In genomic region chr16:84559569-84560278, GRCm38 (mm10) we compare ENCODE assay signal across 9 mouse cellular contexts. TPM values are rescaled to one million over a fixed set of nuclear protein-coding genes. Genes with fewer than 3 reads are reported as not detected.
DNase-seq lines count a peak whose midpoint lies in the region; ATAC-seq lines count a peak whose summit lies in the region.
"Had no signal": no experiment of that assay in that cellular context is flagged by ENCODE, and none has a peak within 500 bp of the region (broad histone marks: within the 10 kb centered on the region; RNA-seq: fewer than 3 reads in every experiment).

No protein-coding gene starts in this region.

- intact Hi-C loops in gastrocnemius, postnatal 14 days (cut with DNase I; ENCODE audit: low total_unique reads), result loop anchor here (5.0 kb wide), 1 partner anchor 32 kb away; no protein-coding TSS in a partner anchor

- ATAC-seq in heart, embryonic 16.5 days (replicated peaks; ENCODE audit: extremely low read depth, insufficient read depth, low FRiP score), result no peak
- ATAC-seq in forebrain, embryonic 15.5 days (replicated peaks), result 0 out of 2 replicates have a peak, but pooled peaks have one; percentile 18
- no peak for ATAC-seq in neural tube, embryonic 14.5 days (ENCODE audit: low read depth)

- no peaks in the 10 kb centered on the region for H3K4me1 ChIP-seq in heart, embryonic 16.5 days (ENCODE audit: control insufficient read depth, insufficient read depth, low read length)
- peaks cover 10% of the 10 kb centered on the region for H3K4me1 ChIP-seq in forebrain, embryonic 15.5 days
- no peaks in the 10 kb centered on the region for H3K4me1 ChIP-seq in neural tube, embryonic 14.5 days (ENCODE audit: control insufficient read depth, insufficient read depth, low read length)
- H3K4me1 ChIP-seq: liver, embryonic 13.5 days had no signal

- WGBS in heart, embryonic 16.5 days, result 24% methylated on average over 9 of the region's 9 CpGs
- 17% methylated on average over 9 of the region's 9 CpGs for WGBS in forebrain, embryonic 15.5 days
- 34% methylated on average over 9 of the region's 9 CpGs for WGBS in neural tube, embryonic 14.5 days

- no peak for DNase-seq in heart, adult 8-10 months (ENCODE audit: low spot score)
- DNase-seq in A20 (ENCODE audit: low read depth, low spot score) (peak; percentile 33), MEL-GATA-1-ER (ENCODE audit: extremely low read depth, low read depth) (peak; percentile 19)
- DNase-seq in spleen, adult 18-20 months, result no peak
- no peak for DNase-seq in gastrocnemius, postnatal 14 days
- DNase-seq: liver, embryonic 13.5 days had no signal

- H3K27ac ChIP-seq in heart, embryonic 16.5 days (ENCODE audit: low read length), result no peak overlapping the region
- no peak overlapping the region for H3K27ac ChIP-seq in forebrain, embryonic 15.5 days (replicated peaks)
- H3K27ac ChIP-seq in neural tube, embryonic 14.5 days (ENCODE audit: low read depth, low read length), result no peak overlapping the region
- H3K27ac ChIP-seq: liver, embryonic 13.5 days had no signal

- peak overlapping the region; percentile 25; the same call in 1 of the 2 replicates for H3K4me2 ChIP-seq in heart, embryonic 16.5 days (ENCODE audit: low read depth, low read length)
- H3K4me2 ChIP-seq in forebrain, embryonic 15.5 days (replicated peaks), result peak overlapping the region; percentile 35
- H3K4me2 ChIP-seq in neural tube, embryonic 14.5 days (ENCODE audit: low read depth, low read length), result peak overlapping the region; percentile 18; the same call in 1 of the 2 replicates
- H3K4me2 ChIP-seq: liver, embryonic 13.5 days had no signal

- H3K36me3 ChIP-seq in heart, embryonic 16.5 days (ENCODE audit: control insufficient read depth, insufficient read depth), result no peaks in the 10 kb centered on the region
- no peaks in the 10 kb centered on the region for H3K36me3 ChIP-seq in forebrain, embryonic 15.5 days
- H3K36me3 ChIP-seq in neural tube, embryonic 14.5 days (ENCODE audit: control insufficient read depth, insufficient read depth, low read length), result no peaks in the 10 kb centered on the region
- H3K36me3 ChIP-seq: liver, embryonic 13.5 days had no signal

- H3K9ac ChIP-seq in heart, embryonic 16.5 days (ENCODE audit: low read length), result no peak overlapping the region
- H3K9ac ChIP-seq in forebrain, embryonic 15.5 days (replicated peaks), result no peak overlapping the region
- H3K9ac ChIP-seq in neural tube, embryonic 14.5 days (replicated peaks; ENCODE audit: low read depth, low read length), result no peak overlapping the region
- H3K9ac ChIP-seq: liver, embryonic 13.5 days had no signal

- H3K27me3 ChIP-seq in heart, embryonic 16.5 days (ENCODE audit: control insufficient read depth, insufficient read depth, low read length), result no peaks in the 10 kb centered on the region
- no peaks in the 10 kb centered on the region for H3K27me3 ChIP-seq in forebrain, embryonic 15.5 days
- no peaks in the 10 kb centered on the region for H3K27me3 ChIP-seq in neural tube, embryonic 14.5 days (ENCODE audit: control insufficient read depth, insufficient read depth, low read length)
- H3K27me3 ChIP-seq: liver, embryonic 13.5 days had no signal

- H3K9me3 ChIP-seq in heart, embryonic 16.5 days (replicated peaks; ENCODE audit: control insufficient read depth, low read length), result no peaks in the 10 kb centered on the region
- H3K9me3 ChIP-seq in forebrain, embryonic 15.5 days, result no peaks in the 10 kb centered on the region
- H3K9me3 ChIP-seq in neural tube, embryonic 14.5 days (ENCODE audit: control insufficient read depth, low read length), result no peaks in the 10 kb centered on the region
- H3K9me3 ChIP-seq: liver, embryonic 13.5 days had no signal

- H3K4me3 ChIP-seq in heart, embryonic 16.5 days (ENCODE audit: low read length), result no peak overlapping the region
- H3K4me3 ChIP-seq in forebrain, embryonic 15.5 days, result no peak overlapping the region
- H3K4me3 ChIP-seq in neural tube, embryonic 14.5 days (ENCODE audit: low read depth, low read length), result no peak overlapping the region
- H3K4me3 ChIP-seq: liver, embryonic 13.5 days had no signal

RNA-seq across cellular contexts. Expression of gene A730009L09Rik, which starts 44.8 kb away (rescaled TPM):
- not detected in 2 replicates for polyA plus RNA-seq in heart, embryonic 16.5 days (2015; fragmentation: Nextera tagmentation; extraction: Ambion mirVana)
- total RNA-seq in heart, adult 8-10 months (2022), result not detected
- 0.55 TPM in 1 of 2 replicates, not detected in the other for polyA plus RNA-seq in forebrain, embryonic 15.5 days (2015; fragmentation: Nextera tagmentation; extraction: Ambion mirVana)
- polyA plus RNA-seq in neural tube, embryonic 14.5 days (2014; fragmentation: Nextera tagmentation; extraction: Ambion mirVana), result not detected in 2 replicates
- not detected for total RNA-seq in gastrocnemius, postnatal 14 days (2021)
- polyA plus RNA-seq: liver, embryonic 13.5 days had no signal

Comparison
In these comparisons a context has a peak if more than half of its experiments do, and no peak if none do; other contexts are left out.
1. DNase-seq: peak in A20 (single experiment) and MEL-GATA-1-ER (single experiment); none in heart, adult 8-10 months (single experiment), spleen, adult 18-20 months (0 of 2) and gastrocnemius, postnatal 14 days (single experiment).
2. Peak in every context shown above with its lines, with median percentiles within 50 percentile points of each other: H3K4me2 ChIP-seq.